Mouse (Mus musculus) liver, embryonic 16.5 days (tissue): Measurements from ENCODE around the gene Dao. TPM values are rescaled to one million over a fixed set of nuclear protein-coding genes. Genes with fewer than 3 reads are reported as not detected.

ENCODE experiments used
- ATAC-seq: fragments of 200-750 bp; cut with Nextera tagmentation; 2 replicates; pipeline ENCODE4 v1.8.0; 2017; ENCODE audit warnings: low read depth, mild to moderate bottlenecking, moderate number of reproducible peaks, moderate library complexity
- H3K27ac ChIP-seq: fragments of 300-500 bp; sonication (generic); 2 replicates; pipeline ENCODE4 v1.5.1; 2014; ENCODE audit warnings: mild to moderate bottlenecking, low read length
- H3K27me3 ChIP-seq: fragments of 300-500 bp; sonication (generic); 2 replicates; pipeline ENCODE4 v1.6.1; 2014; ENCODE audit warnings: low read depth, low read length, mixed read lengths; ENCODE audit not compliant: control insufficient read depth, insufficient read depth
- H3K36me3 ChIP-seq: fragments of 300-500 bp; sonication (generic); 2 replicates; pipeline ENCODE4 v1.6.1; 2014; ENCODE audit warnings: mild to moderate bottlenecking; ENCODE audit not compliant: control insufficient read depth, insufficient read depth
- H3K4me1 ChIP-seq: fragments of 300-500 bp; sonication (generic); 2 replicates; pipeline ENCODE4 v1.6.1; 2014; ENCODE audit warnings: low read depth, low read length, mixed read lengths; ENCODE audit not compliant: control insufficient read depth
- H3K4me2 ChIP-seq: fragments of 300-500 bp; sonication (generic); 2 replicates; pipeline ENCODE4 v1.6.1; 2014; ENCODE audit warnings: low read depth, low read length, mixed read lengths
- H3K4me3 ChIP-seq: fragments of 300-500 bp; sonication (generic); 2 replicates; pipeline ENCODE4 v1.5.1; 2014; ENCODE audit warnings: low read depth, mild to moderate bottlenecking, low read length
- H3K9ac ChIP-seq: fragments of 300-500 bp; sonication (generic); 2 replicates; pipeline ENCODE4 v1.6.1; 2014; ENCODE audit warnings: low read depth, low read length
- H3K9me3 ChIP-seq: fragments of 300-500 bp; sonication (generic); replicated peaks from 2 replicates; pipeline ENCODE4 v1.6.1; 2016; ENCODE audit warnings: low read length; ENCODE audit not compliant: control insufficient read depth
- WGBS: fragments of 180-500 bp; shearing (Covaris S2); extraction: QIAGEN DNeasy Blood & Tissue Kit; methylation state at CpG from one replicate; pipeline ENCODE4 v1.1.7; 2014; ENCODE audit not compliant: insufficient replicate concordance; 5-methylcytosine and 5-hydroxymethylcytosine counted together
- polyA plus RNA-seq: library from polyadenylated mRNA; unstranded; fragments of >200 nt; fragmentation: Nextera tagmentation; extraction: Ambion mirVana; gene quantifications from 2 replicates; pipeline ENCODE4 v1.2.1, GENCODE M21; 2015

Dao gene
- polyA plus RNA-seq, 1 experiment from 2014 or later = 0.21 TPM

DNA sequence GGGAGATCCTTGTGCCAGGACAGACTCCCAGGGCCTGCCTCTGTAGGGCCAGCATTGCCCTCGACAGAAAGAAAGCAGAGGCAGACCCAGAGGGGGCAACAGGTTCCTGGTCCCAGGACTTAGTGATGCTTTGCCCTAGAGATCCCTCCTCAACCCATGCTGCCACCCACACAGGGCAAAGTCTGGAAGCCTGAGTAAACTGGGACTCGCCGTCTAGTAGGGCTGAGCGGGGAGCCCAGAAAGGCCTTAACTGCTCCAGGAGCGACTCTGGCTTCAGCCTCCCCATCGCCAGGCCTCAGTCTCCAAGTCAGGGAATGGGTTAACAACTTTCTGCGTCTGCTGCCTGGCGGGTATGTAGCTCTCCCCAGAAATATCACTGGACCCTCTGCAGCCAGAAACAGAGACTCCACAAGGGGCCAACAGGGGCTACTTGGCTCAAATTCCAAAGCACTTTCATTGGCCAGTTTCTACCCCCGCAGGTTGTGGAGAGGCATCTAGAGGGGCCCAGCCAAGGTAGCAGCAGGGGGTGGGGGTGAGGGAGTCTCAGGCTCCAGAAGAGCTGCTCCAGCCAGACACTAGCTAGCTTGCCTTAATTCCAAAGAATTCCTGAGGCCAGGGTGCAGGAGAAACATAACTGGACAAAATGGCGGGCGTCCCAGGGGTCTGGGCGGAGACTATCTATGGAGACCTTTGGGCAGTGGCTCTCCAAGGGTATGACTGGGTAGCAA, 23.9 kb downstream of the Dao start:
- no peak overlapping the region for H3K4me2 ChIP-seq
- no peaks in the 10 kb centered on the region for H3K36me3 ChIP-seq
- peaks cover 6% of the 10 kb centered on the region; the same call in 1 of the 2 replicates for H3K27me3 ChIP-seq
- H3K27ac ChIP-seq = no peak overlapping the region
- WGBS = 65% methylated on average over 12 of the region's 12 CpGs
- H3K9ac ChIP-seq = no peak overlapping the region
- no peak for ATAC-seq
- no peak overlapping the region for H3K4me3 ChIP-seq
- H3K9me3 ChIP-seq = no peaks in the 10 kb centered on the region
- H3K4me1 ChIP-seq = peaks cover 2% of the 10 kb centered on the region

DNA sequence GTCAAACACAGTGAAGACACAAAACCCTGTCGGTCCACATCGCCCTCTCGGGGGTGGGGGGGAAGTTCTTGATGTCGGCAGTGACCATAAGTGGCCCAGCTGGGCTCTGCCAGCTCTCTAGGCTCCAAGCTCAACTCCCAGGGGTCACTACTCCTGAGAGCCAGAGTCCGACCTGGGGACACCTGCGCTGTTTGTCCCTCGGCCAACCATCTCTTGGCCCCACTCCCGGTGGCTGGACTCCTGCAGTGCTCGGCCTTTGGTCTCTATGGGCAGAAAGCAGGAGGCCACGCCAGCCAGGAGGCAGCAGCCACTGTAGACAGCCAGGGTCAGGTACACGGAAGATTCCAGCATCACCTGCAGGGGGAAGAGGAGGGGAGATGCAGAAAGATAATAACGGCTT, 24.6 kb downstream of the Dao start:
- H3K9ac ChIP-seq = no peak overlapping the region
- H3K4me2 ChIP-seq = no peak overlapping the region
- 59% methylated on average over 12 of the region's 12 CpGs for WGBS
- peaks cover 2% of the 10 kb centered on the region for H3K4me1 ChIP-seq
- H3K27me3 ChIP-seq = peaks cover 6% of the 10 kb centered on the region; the same call in 1 of the 2 replicates
- no peaks in the 10 kb centered on the region for H3K36me3 ChIP-seq
- peak; percentile 58 for ATAC-seq
- H3K27ac ChIP-seq = no peak overlapping the region
- H3K4me3 ChIP-seq = no peak overlapping the region
- H3K9me3 ChIP-seq = no peaks in the 10 kb centered on the region

DNA sequence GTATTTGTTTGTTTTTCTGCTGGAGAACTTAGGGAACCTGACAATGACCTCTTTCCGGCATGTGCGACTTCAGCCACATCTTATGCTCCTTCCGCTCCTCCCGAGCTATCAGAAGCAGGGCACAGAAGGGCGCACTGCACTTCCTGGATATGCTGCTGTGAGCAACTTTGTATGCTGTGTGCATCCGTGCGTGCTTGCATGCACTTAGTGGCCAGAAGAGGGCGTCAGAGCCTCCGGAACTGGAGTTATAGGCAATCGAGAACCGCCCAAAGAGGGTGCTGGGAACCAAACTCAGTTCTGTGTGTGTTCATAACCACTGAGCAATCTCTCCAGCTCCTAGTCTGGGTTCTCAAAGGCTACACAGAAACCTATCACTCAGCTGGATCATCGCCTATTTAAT, 27.1 kb downstream of the Dao start:
- Histone ChIP-seq H3K27me3 (peaks cover under 1% of the 10 kb centered on the region; the same call in 1 of the 2 replicates), H3K36me3 (no peaks in the 10 kb centered on the region), H3K4me3 (no peak overlapping the region), H3K4me2 (no peak overlapping the region), H3K4me1 (no peaks in the 10 kb centered on the region), H3K27ac (no peak overlapping the region), H3K9ac (no peak overlapping the region), H3K9me3 (no peaks in the 10 kb centered on the region)
- ATAC-seq = no peak
- 78% methylated on average over 12 of the region's 12 CpGs for WGBS

DNA sequence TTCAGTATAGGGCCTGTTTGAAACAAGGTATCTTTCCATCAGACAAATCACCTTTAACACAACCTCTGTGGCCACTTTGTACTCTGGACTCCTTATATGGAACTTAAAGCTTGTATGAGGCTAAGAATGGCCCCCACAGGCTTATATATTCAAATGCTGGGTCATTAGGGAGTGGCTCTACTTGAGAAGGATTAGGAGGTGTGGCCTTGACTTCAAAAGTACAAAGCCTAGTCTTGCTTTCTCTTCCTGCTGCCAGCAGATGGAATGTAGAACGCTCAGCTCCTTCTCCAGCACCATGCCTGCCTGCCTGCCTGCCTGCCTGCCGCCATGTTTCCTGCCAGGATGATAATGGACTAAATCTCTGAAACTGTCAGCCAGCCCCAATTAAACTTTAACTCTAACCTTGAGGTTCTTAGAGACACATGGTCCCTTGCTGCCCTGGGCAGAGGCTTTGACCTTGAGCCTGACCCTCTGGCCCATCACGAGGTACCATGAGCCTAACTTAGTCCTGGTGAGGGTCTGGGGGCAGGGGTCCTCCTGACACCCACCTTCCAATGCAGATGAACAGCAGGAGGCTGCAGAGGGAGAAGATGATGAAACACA, 28.8 kb downstream of the Dao start:
- WGBS = 54% methylated on average over 3 of the region's 3 CpGs
- no peak overlapping the region for H3K27ac ChIP-seq
- no peak overlapping the region for H3K9ac ChIP-seq
- no peaks in the 10 kb centered on the region for H3K4me1 ChIP-seq
- no peak overlapping the region for H3K4me2 ChIP-seq
- no peaks in the 10 kb centered on the region for H3K9me3 ChIP-seq
- no peak for ATAC-seq
- no peaks in the 10 kb centered on the region for H3K36me3 ChIP-seq
- H3K4me3 ChIP-seq = no peak overlapping the region
- H3K27me3 ChIP-seq = no peaks in the 10 kb centered on the region

DNA sequence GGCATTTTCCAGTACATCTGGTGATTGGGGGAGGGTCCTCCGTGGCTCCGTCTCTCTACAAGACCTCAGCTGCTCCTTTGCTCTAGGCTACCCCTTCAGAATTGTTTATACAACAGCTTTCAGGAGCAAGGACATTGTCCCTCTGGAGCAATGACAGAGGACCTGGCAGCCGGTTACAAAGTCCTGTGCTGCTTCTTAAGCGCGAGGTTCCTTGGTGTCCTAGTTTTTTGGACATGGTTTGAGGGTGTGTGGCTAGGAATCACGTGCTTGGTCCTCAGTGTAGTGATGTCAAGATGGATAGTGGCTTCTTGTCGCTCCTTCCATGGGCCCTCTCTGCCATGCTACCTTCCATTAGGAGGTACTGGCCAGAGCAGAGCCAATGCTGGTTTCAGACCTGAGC, 30.9 kb downstream of the Dao start:
- WGBS = 51% methylated on average over 7 of the region's 7 CpGs
- Histone ChIP-seq H3K36me3 (no peaks in the 10 kb centered on the region), H3K9me3 (no peaks in the 10 kb centered on the region), H3K4me3 (no peak overlapping the region), H3K9ac (no peak overlapping the region), H3K4me2 (no peak overlapping the region), H3K27me3 (no peaks in the 10 kb centered on the region), H3K4me1 (no peaks in the 10 kb centered on the region), H3K27ac (no peak overlapping the region)
- ATAC-seq = no peak

DNA sequence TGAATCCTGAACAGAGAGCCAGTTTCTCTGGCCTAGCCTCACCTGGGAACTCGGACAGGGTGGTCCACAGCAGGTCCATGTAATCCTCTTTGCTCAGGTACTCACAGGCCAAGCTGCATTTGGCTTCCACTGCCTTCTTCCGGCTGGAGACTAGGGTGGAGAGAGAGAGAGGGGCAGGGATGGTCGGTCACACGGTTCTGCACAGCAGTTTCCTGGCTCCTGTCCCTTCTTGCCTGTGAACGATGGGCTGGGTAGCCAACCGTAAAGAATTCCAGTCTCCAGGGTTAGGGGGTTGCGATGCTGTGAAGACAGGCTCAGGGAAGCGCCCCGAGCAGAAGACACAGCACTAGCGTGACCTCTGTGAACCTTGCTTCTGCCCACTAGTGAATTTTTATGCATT, 31.6 kb downstream of the Dao start:
- Histone ChIP-seq H3K36me3 (no peaks in the 10 kb centered on the region), H3K9ac (no peak overlapping the region), H3K9me3 (no peaks in the 10 kb centered on the region), H3K4me2 (no peak overlapping the region), H3K27me3 (no peaks in the 10 kb centered on the region), H3K27ac (no peak overlapping the region), H3K4me3 (no peak overlapping the region), H3K4me1 (no peaks in the 10 kb centered on the region)
- WGBS = 63% methylated on average over 10 of the region's 10 CpGs
- ATAC-seq = no peak

DNA sequence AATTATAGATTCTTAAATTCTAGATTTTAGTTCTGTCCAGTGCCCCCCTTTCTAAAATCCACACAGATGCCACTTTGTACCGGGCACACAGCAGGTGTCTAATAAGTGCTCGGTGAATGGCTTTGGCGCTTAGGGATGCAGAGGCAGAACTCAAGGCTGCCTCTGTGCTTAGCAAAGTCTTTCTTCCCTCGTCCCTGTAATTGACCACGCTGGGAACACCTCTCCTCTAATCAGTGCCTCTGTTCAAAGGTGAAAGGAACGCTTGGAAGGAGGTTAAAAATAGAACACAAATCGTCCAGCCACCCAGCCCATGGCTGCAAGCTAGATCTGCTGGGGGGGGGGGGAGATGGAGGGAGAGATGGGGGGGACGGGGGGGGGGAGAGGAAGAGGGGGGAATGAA, 37.0 kb downstream of the Dao start:
- H3K27me3 ChIP-seq = no peaks in the 10 kb centered on the region
- no peaks in the 10 kb centered on the region for H3K9me3 ChIP-seq
- H3K4me3 ChIP-seq = no peak overlapping the region
- H3K36me3 ChIP-seq = no peaks in the 10 kb centered on the region
- WGBS = 38% methylated on average over 7 of the region's 8 CpGs
- no peak for ATAC-seq
- H3K9ac ChIP-seq = no peak overlapping the region
- no peak overlapping the region for H3K4me2 ChIP-seq
- H3K4me1 ChIP-seq = peaks cover 9% of the 10 kb centered on the region
- no peak overlapping the region for H3K27ac ChIP-seq

DNA sequence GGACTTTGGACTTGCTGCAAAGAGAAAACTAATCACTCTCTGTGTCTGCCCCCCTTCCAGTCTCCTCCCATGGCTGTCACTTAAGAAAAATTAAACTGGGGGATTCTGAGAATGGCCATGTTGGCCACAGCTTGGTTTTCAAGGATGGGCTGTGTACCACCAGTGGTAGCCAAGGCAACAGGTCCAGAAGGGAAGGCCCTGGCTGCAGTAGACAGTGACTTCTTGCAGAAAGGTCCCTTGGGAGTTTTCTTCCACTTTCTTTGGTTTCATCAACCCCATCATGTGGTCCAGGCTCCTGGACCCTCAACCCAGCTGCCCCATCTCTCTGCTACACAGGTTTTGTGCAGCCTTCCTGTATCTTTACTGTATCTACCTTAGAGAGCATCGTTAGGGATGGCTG, 37.4 kb downstream of the Dao start:
- ATAC-seq = no peak

DNA sequence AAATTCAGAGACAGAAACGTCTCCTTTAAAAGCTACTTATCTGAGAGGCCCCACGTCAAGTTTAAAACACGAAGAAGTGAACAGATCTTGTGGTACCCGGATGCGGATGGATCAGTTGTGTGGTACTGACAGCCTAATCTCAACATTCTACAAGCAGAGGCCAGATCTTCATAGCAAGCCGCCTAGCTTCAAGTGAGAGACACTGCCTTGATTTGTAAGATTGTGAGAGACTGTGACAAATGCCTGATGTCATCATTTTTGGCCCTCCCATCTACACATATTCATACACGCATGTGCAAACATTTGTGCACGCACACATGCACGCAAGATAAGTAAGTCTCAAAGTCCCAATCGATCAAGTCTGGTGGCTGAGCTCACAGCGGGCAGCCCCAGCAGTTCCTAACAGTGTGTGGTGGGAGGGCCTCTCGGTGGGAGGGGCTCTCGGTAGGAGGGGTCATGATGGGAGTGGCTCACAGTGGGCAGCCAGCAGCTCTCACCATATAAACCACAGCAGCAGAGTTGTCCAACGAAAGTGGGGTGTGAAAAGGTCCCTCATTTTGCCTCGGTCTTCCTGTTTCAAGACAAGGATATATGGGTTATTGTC, 37.9 kb downstream of the Dao start:
- Histone ChIP-seq H3K36me3 (no peaks in the 10 kb centered on the region), H3K27ac (no peak overlapping the region), H3K27me3 (no peaks in the 10 kb centered on the region), H3K9me3 (no peaks in the 10 kb centered on the region), H3K4me1 (peaks cover 9% of the 10 kb centered on the region), H3K9ac (no peak overlapping the region), H3K4me3 (no peak overlapping the region), H3K4me2 (no peak overlapping the region; the same call in 1 of the 2 replicates)
- 11% methylated on average over 15 of the region's 15 CpGs for WGBS
- peak; percentile 83 for ATAC-seq

More for the DNA sequence above, 37.4 kb downstream of the Dao start:
- Histone ChIP-seq H3K27me3 (no peaks in the 10 kb centered on the region), H3K36me3 (no peaks in the 10 kb centered on the region), H3K27ac (no peak overlapping the region), H3K9me3 (no peaks in the 10 kb centered on the region), H3K4me3 (no peak overlapping the region), H3K4me1 (peaks cover 9% of the 10 kb centered on the region), H3K9ac (no peak overlapping the region), H3K4me2 (no peak overlapping the region)
- WGBS = 50% methylated on average over 1 of the region's 1 CpGs
